Mouse (Mus musculus): Measurements from ENCODE around the gene Stab1. TPM values are rescaled to one million over a fixed set of nuclear protein-coding genes. Genes with fewer than 3 reads are reported as not detected.

Gene Stab1
- total RNA-seq, 1 experiment: 2.0 TPM

DNA sequence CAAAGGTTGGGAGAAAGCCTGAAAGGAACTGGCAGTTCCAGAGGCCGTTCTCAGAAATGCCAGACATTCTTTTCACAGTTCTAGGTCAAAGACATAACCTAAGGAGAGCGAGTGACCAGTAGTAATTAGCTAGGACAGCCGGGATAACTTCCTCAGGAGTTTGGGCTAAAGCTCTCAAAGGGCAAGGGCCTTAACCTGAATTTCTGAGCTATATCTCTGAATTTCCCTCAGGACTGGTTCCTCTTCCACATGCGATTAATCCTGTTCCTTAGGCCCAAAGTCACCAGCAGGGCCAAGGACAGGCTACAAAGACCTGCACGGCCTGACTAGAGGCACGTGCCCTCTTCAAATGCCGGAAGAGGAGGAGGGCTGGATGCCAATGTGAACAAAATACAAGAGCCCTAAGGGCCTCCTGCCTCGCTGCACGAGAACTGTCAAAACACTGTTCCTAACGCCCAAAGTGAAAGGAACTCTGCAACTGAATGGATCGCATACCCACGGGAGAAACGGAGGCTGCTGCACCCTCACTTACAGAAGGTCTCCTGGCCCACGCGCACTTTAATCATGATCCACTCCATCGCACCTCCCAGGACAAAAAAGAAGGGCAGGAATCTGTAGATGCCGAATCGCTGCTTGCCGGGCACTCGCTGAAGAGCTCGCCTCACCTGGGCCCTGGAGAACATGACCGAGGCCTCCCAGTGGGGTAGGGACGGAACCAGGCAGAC is 40.2 kb downstream of the Stab1 start:
- TF ChIP-seq HCFC1 (IDR thresholded peaks at IDR 0.05; ENCODE audit: borderline replicate concordance, insufficient read depth, low read length): no peak
- TF ChIP-seq ZNF384 (IDR thresholded peaks at IDR 0.05; ENCODE audit: low read depth, low read length): no peak
- TF ChIP-seq CHD2 (IDR thresholded peaks at IDR 0.05; ENCODE audit: low read depth, low read length): no peak
- no peak for TF ChIP-seq MAFK (IDR thresholded peaks at IDR 0.05; ENCODE audit: insufficient read depth, low read depth, low read length)
- no peak for TF ChIP-seq ZC3H11A (IDR thresholded peaks at IDR 0.05; ENCODE audit: borderline replicate concordance, low read depth, low read length)
- Histone ChIP-seq H3K27ac (ENCODE audit: insufficient read depth, low read depth, low read length, poor library complexity, severe bottlenecking) (0 out of 2 replicates have a peak overlapping the region, but pooled peaks have one; percentile 10), H3K36me3 (ENCODE audit: control insufficient read depth, insufficient read depth, low read length, poor library complexity, severe bottlenecking) (peaks cover 2% of the 10 kb centered on the region; the same call in 1 of the 2 replicates), H3K9me3 (ENCODE audit: control insufficient read depth, insufficient read depth, low read depth, low read length) (no peaks in the 10 kb centered on the region), H3K9ac (ENCODE audit: insufficient read depth, low read depth, low read length, poor library complexity, severe bottlenecking) (peak overlapping the region; percentile 87), H3K4me1 (ENCODE audit: control insufficient read depth in 2 of 2, insufficient read depth in 2 of 2, low read length in 2 of 2, poor library complexity in 1 of 2) (peaks cover 5 to 16% of the 10 kb centered on the region in 2 experiments; a peak in 3 of 4 replicates), H3K4me3 (ENCODE audit: insufficient read depth in 1 of 2, low read depth in 1 of 2, low read length in 2 of 2, poor library complexity in 1 of 2, severe bottlenecking in 1 of 2) (peak overlapping the region; percentile 87 to 92)
- DNase-seq (ENCODE audit: low read depth, low spot score): no peak
- in situ Hi-C loops (cut with MboI; ENCODE audit: low sequenced_read_pairs in 2 of 2, unreplicated experiment in 2 of 2): no loop called here

DNA sequence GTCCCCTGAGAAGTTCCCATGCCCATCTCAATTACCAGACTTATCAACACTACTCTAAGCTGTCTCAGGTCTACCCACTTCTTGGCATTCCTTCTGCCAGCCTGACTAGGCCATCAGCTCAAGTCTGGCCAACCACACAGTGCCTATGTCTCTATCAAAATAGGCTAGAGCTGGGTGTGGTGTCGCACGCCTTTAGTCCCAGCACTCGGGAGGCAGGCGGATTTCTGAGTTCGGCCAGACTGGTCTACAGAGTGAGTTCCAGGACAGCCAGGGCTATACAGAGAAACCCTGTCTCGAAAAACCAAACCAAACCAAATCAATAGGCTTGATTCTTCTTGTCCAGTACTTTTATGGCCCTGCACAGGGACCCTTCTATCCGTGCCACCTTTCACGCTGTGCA is 41.6 kb downstream of the Stab1 start:
- Histone ChIP-seq H3K9me3 (ENCODE audit: control insufficient read depth, insufficient read depth, low read depth, low read length) (no peaks in the 10 kb centered on the region), H3K9ac (ENCODE audit: insufficient read depth, low read depth, low read length, poor library complexity, severe bottlenecking) (no peak overlapping the region), H3K27ac (ENCODE audit: insufficient read depth, low read depth, low read length, poor library complexity, severe bottlenecking) (no peak overlapping the region), H3K4me3 (ENCODE audit: insufficient read depth in 1 of 2, low read depth in 1 of 2, low read length in 2 of 2, poor library complexity in 1 of 2, severe bottlenecking in 1 of 2) (no peak overlapping the region; a peak in 1 of 4 replicates), H3K4me1 (ENCODE audit: control insufficient read depth in 2 of 2, insufficient read depth in 2 of 2, low read length in 2 of 2, poor library complexity in 1 of 2) (peaks cover 5 to 9% of the 10 kb centered on the region in 2 experiments; a peak in 2 of 4 replicates), H3K36me3 (ENCODE audit: control insufficient read depth, insufficient read depth, low read length, poor library complexity, severe bottlenecking) (peaks cover 2% of the 10 kb centered on the region; the same call in 1 of the 2 replicates)
- in situ Hi-C loops (cut with MboI; ENCODE audit: low sequenced_read_pairs in 2 of 2, unreplicated experiment in 2 of 2): no loop called here
- no peak for TF ChIP-seq CHD2 (IDR thresholded peaks at IDR 0.05; ENCODE audit: low read depth, low read length)
- TF ChIP-seq ZNF384 (IDR thresholded peaks at IDR 0.05; ENCODE audit: low read depth, low read length): no peak
- TF ChIP-seq ZC3H11A (IDR thresholded peaks at IDR 0.05; ENCODE audit: borderline replicate concordance, low read depth, low read length): no peak
- no peak for TF ChIP-seq MAFK (IDR thresholded peaks at IDR 0.05; ENCODE audit: insufficient read depth, low read depth, low read length)
- TF ChIP-seq HCFC1 (IDR thresholded peaks at IDR 0.05; ENCODE audit: borderline replicate concordance, insufficient read depth, low read length): no peak
- DNase-seq (ENCODE audit: low read depth, low spot score): no peak

DNA sequence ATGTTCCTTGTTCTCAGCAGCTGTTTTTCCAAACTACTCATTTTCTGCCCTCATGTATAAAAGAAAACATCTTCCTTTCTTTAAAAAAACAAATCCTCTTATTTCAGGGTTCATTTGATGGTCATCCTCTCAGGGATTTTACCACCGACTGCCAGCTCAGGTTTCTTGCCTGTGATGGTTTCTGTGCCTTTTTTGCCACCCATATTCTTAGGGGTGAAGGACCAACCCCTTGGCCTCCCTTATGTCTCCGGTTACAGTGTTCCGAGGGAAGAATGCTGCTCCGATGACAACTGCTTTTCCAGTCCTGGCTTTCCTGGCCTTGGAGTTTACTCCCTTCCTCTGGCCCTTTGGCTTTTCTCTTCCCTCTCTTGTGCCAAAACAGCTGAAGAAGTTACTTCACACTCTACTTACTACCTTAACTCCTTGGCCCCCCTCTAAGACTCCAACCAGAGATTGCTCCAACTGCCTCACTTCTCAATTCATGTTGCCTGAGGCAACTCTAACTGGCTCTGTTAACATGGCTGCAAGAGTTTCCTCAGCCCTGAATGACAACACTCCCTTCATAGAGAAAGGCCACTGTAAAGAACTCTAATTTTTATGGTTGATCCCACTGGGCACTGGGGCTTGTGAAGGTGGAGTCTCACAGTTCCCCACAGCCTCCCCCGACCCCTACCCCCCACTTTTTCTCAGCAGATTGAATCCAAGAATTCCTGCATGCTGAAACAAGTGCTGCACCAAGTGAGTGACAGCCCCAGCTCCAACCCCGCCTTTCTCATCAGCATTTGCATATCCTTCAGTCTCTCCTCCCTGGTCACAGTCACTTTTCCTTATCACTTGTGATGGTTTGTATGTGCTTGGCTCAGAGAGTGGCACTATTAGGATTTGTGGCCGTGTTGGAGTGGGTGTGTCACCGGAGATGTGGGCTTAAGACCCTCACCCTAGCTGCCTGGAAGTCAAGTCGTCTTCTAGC is 43.0 kb downstream of the Stab1 start:
- DNase-seq (ENCODE audit: low read depth, low spot score): no peak
- no peaks in the 10 kb centered on the region for H3K9me3 ChIP-seq (ENCODE audit: control insufficient read depth, insufficient read depth, low read depth, low read length)
- no peak overlapping the region; the same call in 1 of the 2 replicates for H3K9ac ChIP-seq (ENCODE audit: insufficient read depth, low read depth, low read length, poor library complexity, severe bottlenecking)
- peaks cover 2% of the 10 kb centered on the region; the same call in 1 of the 2 replicates for H3K36me3 ChIP-seq (ENCODE audit: control insufficient read depth, insufficient read depth, low read length, poor library complexity, severe bottlenecking)
- H3K4me3 ChIP-seq (ENCODE audit: insufficient read depth in 1 of 2, low read depth in 1 of 2, low read length in 2 of 2, poor library complexity in 1 of 2, severe bottlenecking in 1 of 2): no peak overlapping the region
- no peak for TF ChIP-seq MAFK (IDR thresholded peaks at IDR 0.05; ENCODE audit: insufficient read depth, low read depth, low read length)
- TF ChIP-seq ZNF384 (IDR thresholded peaks at IDR 0.05; ENCODE audit: low read depth, low read length): no peak
- no peak for TF ChIP-seq ZC3H11A (IDR thresholded peaks at IDR 0.05; ENCODE audit: borderline replicate concordance, low read depth, low read length)
- TF ChIP-seq CHD2 (IDR thresholded peaks at IDR 0.05; ENCODE audit: low read depth, low read length): no peak
- in situ Hi-C loops (cut with MboI; ENCODE audit: low sequenced_read_pairs in 2 of 2, unreplicated experiment in 2 of 2): no loop called here
- H3K4me1 ChIP-seq (ENCODE audit: control insufficient read depth in 2 of 2, insufficient read depth in 2 of 2, low read length in 2 of 2, poor library complexity in 1 of 2): peaks cover 5 to 9% of the 10 kb centered on the region in 2 experiments; a peak in 2 of 4 replicates
- no peak overlapping the region; the same call in 1 of the 2 replicates for H3K27ac ChIP-seq (ENCODE audit: insufficient read depth, low read depth, low read length, poor library complexity, severe bottlenecking)

DNA sequence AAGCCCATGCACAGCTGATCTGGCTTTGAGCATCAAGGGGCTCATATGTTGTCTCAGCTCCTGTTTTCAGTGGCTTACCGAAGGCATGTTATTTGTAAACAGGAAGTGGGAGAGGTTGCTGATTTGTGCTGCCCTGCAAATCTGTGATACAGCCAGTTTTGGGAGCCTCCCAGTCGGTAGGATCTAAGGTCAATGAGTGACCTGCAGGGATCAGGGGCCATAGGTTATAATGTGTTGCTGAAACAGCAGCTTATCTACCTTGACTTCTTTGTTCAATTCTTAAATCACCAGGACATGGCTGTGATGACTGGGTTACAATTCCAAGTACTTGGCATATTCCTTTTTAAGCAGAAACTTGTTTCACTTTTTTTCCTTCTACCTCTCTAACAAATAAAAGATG is 52.9 kb downstream of the Stab1 start:
- peaks cover 9% of the 10 kb centered on the region for H3K36me3 ChIP-seq (ENCODE audit: control insufficient read depth, insufficient read depth, low read length, poor library complexity, severe bottlenecking)
- TF ChIP-seq MAFK (IDR thresholded peaks at IDR 0.05; ENCODE audit: insufficient read depth, low read depth, low read length): no peak
- no peak for TF ChIP-seq ZC3H11A (IDR thresholded peaks at IDR 0.05; ENCODE audit: borderline replicate concordance, low read depth, low read length)
- TF ChIP-seq ZNF384 (IDR thresholded peaks at IDR 0.05; ENCODE audit: low read depth, low read length): no peak
- no peak for TF ChIP-seq HCFC1 (IDR thresholded peaks at IDR 0.05; ENCODE audit: borderline replicate concordance, insufficient read depth, low read length)
- TF ChIP-seq CHD2 (IDR thresholded peaks at IDR 0.05; ENCODE audit: low read depth, low read length): no peak

More for the DNA sequence above, 52.9 kb downstream of the Stab1 start:
- Histone ChIP-seq H3K4me3 (ENCODE audit: insufficient read depth in 1 of 2, low read depth in 1 of 2, low read length in 2 of 2, poor library complexity in 1 of 2, severe bottlenecking in 1 of 2) (no peak overlapping the region), H3K4me1 (ENCODE audit: control insufficient read depth in 2 of 2, insufficient read depth in 2 of 2, low read length in 2 of 2, poor library complexity in 1 of 2) (no peaks in the 10 kb centered on the region), H3K9me3 (ENCODE audit: control insufficient read depth, insufficient read depth, low read depth, low read length) (no peaks in the 10 kb centered on the region), H3K9ac (ENCODE audit: insufficient read depth, low read depth, low read length, poor library complexity, severe bottlenecking) (no peak overlapping the region), H3K27ac (ENCODE audit: insufficient read depth, low read depth, low read length, poor library complexity, severe bottlenecking) (no peak overlapping the region)
- no peak for DNase-seq (ENCODE audit: low read depth, low spot score)
- in situ Hi-C loops (cut with MboI; ENCODE audit: low sequenced_read_pairs in 2 of 2, unreplicated experiment in 2 of 2): no loop called here

All from ES-E14 (cell line).